Mouse (Mus musculus) forebrain, embryonic 15.5 days (tissue): ENCODE measurements around the gene Arhgef25. TPM values are rescaled to one million over a fixed set of nuclear protein-coding genes. Genes with fewer than 3 reads are reported as not detected.
"Not testable (repeated sequence)": the region's sequence is repeated elsewhere in the genome, so short reads cannot be mapped to it uniquely, and the experiment has no call there.

Experiments
- ATAC-seq: fragments of 200-750 bp; cut with Nextera tagmentation; replicated peaks from 2 replicates; pipeline ENCODE4 v1.8.0; 2017; ENCODE audit warnings: mild to moderate bottlenecking, moderate TSS enrichment, moderate library complexity
- H3K27ac ChIP-seq: fragments of 300-500 bp; sonication (generic); replicated peaks from 2 replicates; pipeline ENCODE4 v1.5.1; 2015; ENCODE audit warnings: mild to moderate bottlenecking, inconsistent platforms
- H3K27me3 ChIP-seq: fragments of 300-500 bp; sonication (generic); 2 replicates; pipeline ENCODE4 v1.6.1; 2015; ENCODE audit warnings: inconsistent platforms
- H3K36me3 ChIP-seq: fragments of 300-500 bp; sonication (generic); 2 replicates; pipeline ENCODE4 v1.6.1; 2015; ENCODE audit warnings: mild to moderate bottlenecking, inconsistent platforms
- H3K4me1 ChIP-seq: fragments of 300-500 bp; sonication (generic); 2 replicates; pipeline ENCODE4 v1.6.1; 2015; ENCODE audit warnings: inconsistent platforms
- H3K4me2 ChIP-seq: fragments of 300-500 bp; sonication (generic); replicated peaks from 2 replicates; pipeline ENCODE4 v1.6.1; 2015; ENCODE audit warnings: mild to moderate bottlenecking, inconsistent platforms
- H3K4me3 ChIP-seq: fragments of 300-500 bp; sonication (generic); 2 replicates; pipeline ENCODE4 v1.5.1; 2015; ENCODE audit warnings: mild to moderate bottlenecking, inconsistent platforms
- H3K9ac ChIP-seq: fragments of 300-500 bp; sonication (generic); replicated peaks from 2 replicates; pipeline ENCODE4 v1.6.1; 2015; ENCODE audit warnings: mild to moderate bottlenecking, inconsistent platforms
- H3K9me3 ChIP-seq: fragments of 300-500 bp; sonication (generic); 2 replicates; pipeline ENCODE4 v1.6.1; 2016; ENCODE audit warnings: inconsistent platforms
- WGBS: fragments of 180-500 bp; shearing (Covaris S2); methylation state at CpG from one replicate; pipeline ENCODE4 v1.1.7; 2015; ENCODE audit warnings: mixed read lengths; 5-methylcytosine and 5-hydroxymethylcytosine counted together
- polyA plus RNA-seq: library from polyadenylated mRNA; unstranded; fragments of >200 nt; fragmentation: Nextera tagmentation; extraction: Ambion mirVana; gene quantifications from 2 replicates; pipeline ENCODE4 v1.2.1, GENCODE M21; 2015

The Arhgef25 gene
- polyA plus RNA-seq, 1 experiment from 2014 or later = 32.3 TPM

DNA sequence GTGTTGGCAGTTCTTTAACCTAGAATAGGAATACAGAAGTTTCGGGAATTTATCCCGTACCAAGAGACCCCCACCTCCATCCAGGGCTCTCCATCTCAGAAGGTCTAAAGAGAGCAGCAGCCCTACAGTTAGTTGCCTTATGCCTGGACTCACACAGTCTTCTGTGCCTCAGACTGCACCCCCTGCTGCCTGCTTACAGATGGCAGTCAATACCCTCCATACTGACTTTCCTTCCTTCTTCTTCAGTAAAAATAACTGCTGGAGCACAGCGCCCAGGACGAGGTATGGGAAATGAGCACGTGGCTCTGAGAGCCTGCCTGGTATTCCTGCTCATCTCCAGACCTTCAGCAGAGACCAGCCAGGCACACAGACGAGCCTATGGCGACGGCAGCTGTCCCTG lies 10.4 kb upstream of the Arhgef25 start:
- H3K9me3 ChIP-seq = no peaks in the 10 kb centered on the region
- peaks cover 10% of the 10 kb centered on the region for H3K4me1 ChIP-seq
- H3K27ac ChIP-seq = no peak overlapping the region
- H3K27me3 ChIP-seq = no peaks in the 10 kb centered on the region
- no peak overlapping the region for H3K4me2 ChIP-seq
- ATAC-seq = no peak
- peaks cover 47% of the 10 kb centered on the region for H3K36me3 ChIP-seq
- 91% methylated on average over 8 of the region's 8 CpGs for WGBS
- H3K4me3 ChIP-seq = no peak overlapping the region
- H3K9ac ChIP-seq = no peak overlapping the region

DNA sequence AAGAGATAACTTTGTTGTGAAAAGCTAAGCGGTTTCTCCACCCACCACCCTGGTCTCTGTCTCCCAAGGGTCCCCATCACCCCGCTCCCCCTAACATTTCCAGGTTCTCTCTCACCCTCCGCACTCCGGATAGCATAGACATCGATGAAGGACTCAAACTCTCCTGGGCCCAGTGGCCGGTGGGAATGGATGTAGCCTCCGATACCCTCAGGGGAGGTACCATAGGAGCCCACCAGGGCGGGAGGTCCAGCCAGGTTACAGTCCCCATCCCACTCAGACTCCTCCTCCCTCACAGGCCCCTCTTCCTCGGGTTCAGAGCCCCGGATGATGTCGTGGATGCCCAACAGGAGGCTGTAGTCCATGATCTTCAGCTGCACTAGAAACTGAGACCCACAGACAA lies 9.6 kb upstream of the Arhgef25 start:
- no peak overlapping the region for H3K4me3 ChIP-seq
- peaks cover 39% of the 10 kb centered on the region for H3K36me3 ChIP-seq
- no peaks in the 10 kb centered on the region for H3K27me3 ChIP-seq
- ATAC-seq = no peak
- H3K9ac ChIP-seq = no peak overlapping the region
- H3K9me3 ChIP-seq = no peaks in the 10 kb centered on the region
- H3K4me2 ChIP-seq = no peak overlapping the region
- H3K27ac ChIP-seq = no peak overlapping the region
- WGBS = 88% methylated on average over 11 of the region's 11 CpGs
- H3K4me1 ChIP-seq = peaks cover 17% of the 10 kb centered on the region

DNA sequence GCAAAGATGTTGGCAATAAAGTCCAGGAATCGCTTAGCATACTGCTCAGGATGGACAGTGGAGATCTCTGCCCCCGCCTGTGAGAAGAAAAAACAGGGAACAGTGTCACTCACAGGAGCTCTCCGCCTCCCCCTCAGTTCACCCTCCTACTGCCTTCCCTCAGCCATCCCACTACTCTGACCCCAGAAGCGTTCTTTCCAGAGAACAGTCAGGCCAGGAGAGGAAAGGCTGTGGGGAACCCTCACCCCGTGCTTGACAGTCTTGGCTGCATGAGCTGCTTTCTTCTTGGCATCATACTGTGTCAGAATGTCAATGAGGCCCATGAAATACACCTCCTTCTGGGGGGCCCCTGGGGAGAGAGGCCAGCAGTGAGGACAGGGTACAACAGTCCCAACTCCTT lies 9.2 kb upstream of the Arhgef25 start:
- WGBS = 66% methylated on average over 5 of the region's 5 CpGs
- Histone ChIP-seq H3K9ac (no peak overlapping the region), H3K4me2 (no peak overlapping the region)

DNA sequence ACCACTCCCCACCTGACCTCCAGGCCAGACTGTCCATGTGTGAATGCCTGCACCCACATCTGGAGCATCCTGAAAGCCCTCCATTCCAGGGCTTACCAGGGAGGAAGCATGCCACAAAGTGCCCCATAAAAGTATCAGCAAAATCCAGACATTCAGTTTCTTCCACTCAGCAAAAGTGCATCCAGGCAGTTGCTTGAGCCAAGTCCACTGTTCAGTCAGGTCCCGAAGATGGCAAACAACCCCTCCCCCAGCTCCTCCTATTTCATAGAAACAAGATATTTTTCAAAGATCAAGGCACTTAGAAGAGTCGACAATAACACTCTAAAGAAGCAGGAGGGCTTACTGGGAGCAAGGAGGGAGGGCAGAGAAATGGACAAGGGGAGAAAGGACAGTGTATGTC lies 8.6 kb upstream of the Arhgef25 start:
- ATAC-seq = no peak
- Histone ChIP-seq H3K9ac (no peak overlapping the region), H3K27ac (no peak overlapping the region), H3K4me1 (peaks cover 21% of the 10 kb centered on the region), H3K27me3 (no peaks in the 10 kb centered on the region), H3K9me3 (no peaks in the 10 kb centered on the region), H3K36me3 (peaks cover 37% of the 10 kb centered on the region), H3K4me2 (no peak overlapping the region), H3K4me3 (no peak overlapping the region)
- WGBS = 70% methylated on average over 2 of the region's 2 CpGs

More for the DNA sequence above, 9.2 kb upstream of the Arhgef25 start:
- ATAC-seq = no peak
- no peaks in the 10 kb centered on the region for H3K9me3 ChIP-seq
- peaks cover 38% of the 10 kb centered on the region for H3K36me3 ChIP-seq
- H3K4me3 ChIP-seq = no peak overlapping the region
- no peak overlapping the region for H3K27ac ChIP-seq
- H3K4me1 ChIP-seq = peaks cover 21% of the 10 kb centered on the region
- no peaks in the 10 kb centered on the region for H3K27me3 ChIP-seq

DNA sequence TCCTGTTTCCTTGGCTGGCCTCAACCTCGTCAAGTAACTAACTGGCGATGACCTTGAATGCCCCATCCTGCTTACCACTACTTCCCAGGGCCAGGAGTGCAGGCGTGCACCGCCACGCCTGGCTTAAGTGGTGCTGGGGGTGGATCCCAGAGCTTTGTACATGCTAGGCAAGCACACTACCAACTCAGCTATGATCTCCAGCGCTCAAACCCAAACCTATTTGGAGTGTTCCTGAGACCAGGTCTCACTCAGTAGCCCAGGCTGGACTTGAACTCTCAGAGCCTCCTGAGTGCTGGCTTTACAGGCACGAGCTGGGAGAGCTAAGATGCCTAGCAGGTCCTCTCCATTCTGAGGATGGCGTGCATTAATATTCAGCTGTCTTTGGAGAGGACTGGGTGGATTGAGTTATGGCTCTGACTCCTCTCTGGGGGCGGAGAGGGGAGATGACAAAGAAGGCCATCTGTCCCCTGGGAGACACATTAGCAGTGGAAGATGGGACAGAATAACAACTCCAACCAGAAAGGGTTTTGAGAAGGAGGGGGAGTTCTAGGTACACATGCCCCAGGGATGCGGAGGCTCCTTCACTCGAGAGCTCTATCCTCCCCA lies 7.7 kb upstream of the Arhgef25 start:
- Histone ChIP-seq H3K4me2 (no peak overlapping the region), H3K9ac (no peak overlapping the region), H3K4me1 (peaks cover 21% of the 10 kb centered on the region), H3K4me3 (no peak overlapping the region), H3K36me3 (peaks cover 37% of the 10 kb centered on the region), H3K27ac (no peak overlapping the region), H3K9me3 (no peaks in the 10 kb centered on the region), H3K27me3 (no peaks in the 10 kb centered on the region)
- 85% methylated on average over 11 of the region's 11 CpGs for WGBS
- no peak for ATAC-seq

DNA sequence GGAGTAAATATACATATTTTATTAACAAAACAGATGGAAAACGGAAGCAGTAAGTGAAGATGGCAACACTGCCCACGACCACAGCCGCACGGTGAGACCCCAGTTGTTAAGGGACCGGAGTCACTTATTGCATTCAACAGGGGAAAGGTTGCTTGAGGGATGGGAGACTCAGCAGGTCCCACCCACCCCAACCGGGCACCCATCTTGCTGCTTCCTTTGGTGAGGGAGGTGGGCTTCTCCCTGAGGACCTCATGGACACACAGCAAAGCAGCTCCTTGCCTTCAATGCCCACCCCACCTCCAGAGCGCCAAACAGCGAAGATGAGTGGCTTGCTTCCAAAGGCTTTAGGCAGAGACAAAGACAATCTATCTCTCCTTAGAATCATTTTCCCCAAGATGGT lies 7.2 kb upstream of the Arhgef25 start:
- H3K36me3 ChIP-seq = peaks cover 36% of the 10 kb centered on the region

DNA sequence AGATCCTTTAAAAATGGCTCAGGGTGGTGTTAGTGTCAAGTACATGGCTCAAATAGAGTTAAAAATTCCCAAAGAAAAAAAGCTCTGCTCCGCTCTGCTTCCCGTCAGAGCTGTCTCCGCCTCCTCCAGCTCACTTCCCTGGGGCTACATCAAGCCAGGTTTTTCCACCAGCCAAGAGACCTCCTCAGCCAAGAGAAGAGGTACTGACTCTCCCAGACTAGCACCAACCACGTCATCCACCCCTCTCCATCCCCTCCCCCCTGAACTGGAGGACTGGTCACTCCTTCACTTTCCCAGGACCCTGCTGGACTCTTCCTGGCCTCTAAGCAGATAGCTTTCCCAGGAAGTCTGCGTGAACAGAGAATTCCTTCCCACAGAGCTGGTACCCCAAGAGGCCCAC lies 6.5 kb upstream of the Arhgef25 start:
- peak overlapping the region; percentile 98 for H3K4me3 ChIP-seq
- peak overlapping the region; percentile 99 for H3K9ac ChIP-seq
- H3K4me1 ChIP-seq = peaks cover 21% of the 10 kb centered on the region
- ATAC-seq = peak; percentile 54
- H3K9me3 ChIP-seq = no peaks in the 10 kb centered on the region
- H3K27me3 ChIP-seq = no peaks in the 10 kb centered on the region
- peak overlapping the region; percentile 91 for H3K4me2 ChIP-seq
- WGBS = 3% methylated on average over 5 of the region's 5 CpGs
- peaks cover 37% of the 10 kb centered on the region for H3K36me3 ChIP-seq
- peak overlapping the region; percentile 90 for H3K27ac ChIP-seq

More for the DNA sequence above, 7.2 kb upstream of the Arhgef25 start:
- no peaks in the 10 kb centered on the region for H3K9me3 ChIP-seq
- ATAC-seq = no peak
- no peak overlapping the region for H3K9ac ChIP-seq
- H3K27me3 ChIP-seq = no peaks in the 10 kb centered on the region
- 90% methylated on average over 8 of the region's 8 CpGs for WGBS
- H3K4me3 ChIP-seq = no peak overlapping the region
- H3K27ac ChIP-seq = no peak overlapping the region
- no peak overlapping the region for H3K4me2 ChIP-seq
- H3K4me1 ChIP-seq = peaks cover 21% of the 10 kb centered on the region

DNA sequence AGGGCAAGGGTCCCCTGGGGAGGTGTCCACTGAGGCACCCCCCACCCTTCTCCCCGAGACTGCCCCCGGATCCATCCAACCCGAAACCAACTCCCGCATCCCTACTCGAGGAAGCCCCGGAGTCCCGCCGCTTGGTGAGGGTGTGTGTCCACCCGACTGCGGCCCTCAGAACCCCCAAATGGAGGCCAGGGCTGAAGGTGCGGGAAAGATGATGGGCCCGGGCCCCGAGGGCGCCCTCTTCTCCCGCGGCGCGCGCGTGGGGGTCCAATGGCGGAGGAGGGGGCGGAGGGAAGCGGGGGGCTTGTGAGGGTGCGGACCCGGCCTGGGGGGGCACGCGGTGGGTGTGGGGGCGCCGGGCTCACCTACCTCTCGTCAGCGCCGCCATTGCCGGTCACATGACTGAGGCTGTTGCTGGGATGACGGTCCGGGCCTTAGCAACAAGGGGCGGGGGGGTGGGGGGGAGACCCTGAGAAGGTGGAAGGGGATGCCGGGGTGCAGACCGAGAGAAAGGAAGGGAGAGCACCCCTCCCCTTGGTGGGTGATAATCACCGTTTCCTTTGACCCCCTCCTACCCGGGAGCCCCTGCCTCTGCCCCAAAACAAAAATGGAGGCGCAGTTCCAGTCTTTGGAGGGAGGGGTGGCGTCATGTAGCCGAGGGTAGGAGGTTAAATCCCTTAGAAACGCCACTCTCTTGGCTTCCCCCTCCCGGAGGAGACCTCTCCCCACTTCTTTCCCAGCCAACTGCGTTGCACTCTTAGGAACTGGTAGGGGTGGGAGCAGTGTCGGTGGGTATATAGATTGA lies 5.6 kb upstream of the Arhgef25 start, which contains the start of gene Dtx3:
Gene Dtx3 (minus strand): TSS at position 401 of the 802 bp plus-strand sequence.
- H3K4me2 ChIP-seq = peak within 1 kb of the TSS; percentile 91
- peak within 1 kb of the TSS; percentile 99 for H3K9ac ChIP-seq
- H3K9me3 ChIP-seq = no peaks in the 10 kb centered on the region
- peak within 1 kb of the TSS; percentile 90 for H3K27ac ChIP-seq
- ATAC-seq = peak; percentile 56
- H3K4me1 ChIP-seq = peaks cover 24% of the 10 kb centered on the region
- under 1% methylated on average over 25 of the region's 47 CpGs for WGBS
- peak within 1 kb of the TSS; percentile 98 for H3K4me3 ChIP-seq
- no peaks in the 10 kb centered on the region for H3K27me3 ChIP-seq
- H3K36me3 ChIP-seq = peaks cover 41% of the 10 kb centered on the region

DNA sequence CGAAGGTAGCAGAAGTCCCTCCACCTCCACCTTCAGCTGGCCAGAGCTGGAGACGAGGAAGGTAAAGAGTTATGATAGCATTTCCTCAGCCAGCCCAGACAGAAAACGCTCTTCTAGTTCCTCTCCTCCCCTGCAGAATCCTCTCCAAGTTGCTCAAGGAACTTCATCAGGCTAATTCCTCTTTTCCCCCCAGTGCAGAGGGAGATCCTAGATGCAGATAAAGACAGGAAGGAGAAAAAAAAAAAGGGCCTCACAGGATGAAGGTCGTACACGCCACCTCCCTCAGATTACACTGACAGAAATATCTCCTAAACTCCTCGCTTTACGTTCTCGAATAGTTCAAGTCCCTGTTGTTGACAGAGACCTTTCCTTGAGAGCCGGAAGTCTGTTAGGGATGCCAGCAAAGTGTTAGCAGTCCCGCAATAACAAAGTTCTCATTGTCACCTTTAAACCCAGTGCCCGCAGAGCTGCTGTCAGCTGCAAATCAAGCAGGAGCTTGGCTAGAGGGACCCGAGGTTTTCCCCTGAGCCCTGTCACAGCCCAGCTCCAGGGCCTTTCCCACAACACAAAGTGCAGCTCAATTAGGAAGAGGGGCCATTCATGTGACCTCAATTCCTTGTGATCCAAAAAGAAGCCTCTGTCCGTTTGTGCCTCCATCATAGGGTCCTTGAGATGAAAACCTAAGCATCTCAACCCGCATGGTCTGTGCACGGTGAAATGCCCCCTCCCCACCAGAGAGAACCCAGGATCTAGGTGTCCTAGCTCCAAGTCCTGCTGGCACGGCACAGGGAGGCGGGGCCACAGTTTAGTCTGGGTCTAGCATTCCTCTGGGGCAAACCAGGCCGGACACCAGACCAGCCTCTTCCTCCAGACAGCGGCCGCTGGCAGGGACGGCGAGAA lies 4.8 kb upstream of the Arhgef25 start:
- Histone ChIP-seq H3K4me2 (peak overlapping the region; percentile 91), H3K9ac (peak overlapping the region; percentile 99), H3K9me3 (no peaks in the 10 kb centered on the region), H3K36me3 (peaks cover 37% of the 10 kb centered on the region), H3K4me1 (peaks cover 32% of the 10 kb centered on the region), H3K4me3 (peak overlapping the region; percentile 98), H3K27me3 (no peaks in the 10 kb centered on the region), H3K27ac (peak overlapping the region; percentile 90)
- ATAC-seq = peak; percentile 39
- WGBS = 20% methylated on average over 22 of the region's 22 CpGs

DNA sequence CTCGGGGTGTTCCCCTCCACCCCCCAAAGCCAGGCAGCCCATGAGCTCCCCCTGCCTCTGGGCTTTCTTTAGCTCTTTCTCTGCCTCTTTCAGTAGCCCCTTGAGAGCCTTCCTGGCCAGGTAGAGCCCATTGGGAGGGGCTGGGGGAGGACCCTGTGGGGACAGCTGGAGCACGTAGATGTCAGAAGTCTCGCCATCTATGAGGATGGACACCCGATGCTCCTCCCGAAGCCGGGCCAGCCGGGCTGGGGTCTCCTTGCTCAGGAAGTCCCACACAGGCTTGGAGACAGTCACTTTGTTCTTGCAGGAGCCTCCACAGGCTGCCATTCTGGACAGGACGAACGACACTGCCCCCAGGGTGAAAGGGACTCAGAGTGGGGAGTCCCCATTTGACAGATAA lies 3.1 kb upstream of the Arhgef25 start:
- no peaks in the 10 kb centered on the region for H3K9me3 ChIP-seq
- peaks cover 45% of the 10 kb centered on the region for H3K4me1 ChIP-seq
- no peak overlapping the region for H3K4me3 ChIP-seq
- no peak overlapping the region for H3K4me2 ChIP-seq
- no peaks in the 10 kb centered on the region for H3K27me3 ChIP-seq
- no peak overlapping the region for H3K9ac ChIP-seq
- no peak overlapping the region for H3K27ac ChIP-seq
- H3K36me3 ChIP-seq = peaks cover 21% of the 10 kb centered on the region
- WGBS = 89% methylated on average over 9 of the region's 9 CpGs
- no peak for ATAC-seq

DNA sequence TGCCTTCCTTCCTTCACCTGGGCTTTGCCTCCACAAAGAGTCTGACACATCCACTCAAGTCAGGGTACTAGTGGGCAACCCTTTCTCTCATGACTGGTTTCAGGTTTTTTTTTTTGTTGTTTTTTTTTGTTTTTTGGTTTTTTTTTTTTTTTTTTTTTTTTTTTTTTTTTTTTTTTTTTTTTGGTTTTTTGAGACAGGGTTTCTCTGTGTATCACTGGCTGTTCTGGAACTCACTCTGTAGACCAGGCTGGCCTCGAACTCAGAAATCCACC lies 2.1 kb upstream of the Arhgef25 start:
- Histone ChIP-seq H3K36me3 (peaks cover 21% of the 10 kb centered on the region), H3K4me1 (peaks cover 55% of the 10 kb centered on the region)
- 74% methylated on average over 1 of the region's 1 CpGs for WGBS
- not testable (repeated sequence) for H3K9me3 ChIP-seq, H3K9ac ChIP-seq, H3K27me3 ChIP-seq, ATAC-seq, H3K4me2 ChIP-seq, H3K4me3 ChIP-seq, H3K27ac ChIP-seq
